Mouse (Mus musculus) kidney, embryonic 15.5 days (tissue): ENCODE measurements around the gene Marco. TPM values are rescaled to one million over a fixed set of nuclear protein-coding genes. Genes with fewer than 3 reads are reported as not detected.

Experiments
- ATAC-seq: fragments of 200-750 bp; cut with Nextera tagmentation; replicated peaks from 2 replicates; pipeline ENCODE4 v1.8.0; 2017; ENCODE audit warnings: moderate TSS enrichment; ENCODE audit not compliant: low FRiP score
- H3K27ac ChIP-seq: fragments of 300-500 bp; sonication (generic); 2 replicates; pipeline ENCODE4 v1.5.1; 2015; ENCODE audit warnings: mild to moderate bottlenecking, inconsistent platforms
- H3K27me3 ChIP-seq: fragments of 300-500 bp; sonication (generic); 2 replicates; pipeline ENCODE4 v1.6.1; 2015; ENCODE audit warnings: inconsistent platforms
- H3K36me3 ChIP-seq: fragments of 300-500 bp; sonication (generic); 2 replicates; pipeline ENCODE4 v1.6.1; 2015; ENCODE audit warnings: inconsistent platforms
- H3K4me1 ChIP-seq: fragments of 300-500 bp; sonication (generic); 2 replicates; pipeline ENCODE4 v1.6.1; 2015; ENCODE audit warnings: inconsistent platforms
- H3K4me2 ChIP-seq: fragments of 300-500 bp; sonication (generic); 2 replicates; pipeline ENCODE4 v1.6.1; 2015; ENCODE audit warnings: moderate library complexity, mild to moderate bottlenecking, inconsistent platforms
- H3K4me3 ChIP-seq: fragments of 300-500 bp; sonication (generic); replicated peaks from 2 replicates; pipeline ENCODE4 v1.5.1; 2015; ENCODE audit warnings: mild to moderate bottlenecking, inconsistent platforms
- H3K9ac ChIP-seq: fragments of 300-500 bp; sonication (generic); 2 replicates; pipeline ENCODE4 v1.6.1; 2015; ENCODE audit warnings: mild to moderate bottlenecking, inconsistent platforms
- H3K9me3 ChIP-seq: fragments of 300-500 bp; sonication (generic); replicated peaks from 2 replicates; pipeline ENCODE4 v1.6.1; 2016; ENCODE audit warnings: inconsistent platforms
- WGBS: fragments of 180-500 bp; shearing (Covaris S2); methylation state at CpG from one replicate; pipeline ENCODE4 v1.1.7; 2015; ENCODE audit warnings: mixed read lengths; 5-methylcytosine and 5-hydroxymethylcytosine counted together
- polyA plus RNA-seq: library from polyadenylated mRNA; unstranded; fragments of >200 nt; fragmentation: Nextera tagmentation; extraction: Ambion mirVana; gene quantifications from 2 replicates; pipeline ENCODE4 v1.2.1, GENCODE M21; 2015

The Marco gene
- polyA plus RNA-seq: 0.41 and 0.90 TPM in 2 replicates

DNA sequence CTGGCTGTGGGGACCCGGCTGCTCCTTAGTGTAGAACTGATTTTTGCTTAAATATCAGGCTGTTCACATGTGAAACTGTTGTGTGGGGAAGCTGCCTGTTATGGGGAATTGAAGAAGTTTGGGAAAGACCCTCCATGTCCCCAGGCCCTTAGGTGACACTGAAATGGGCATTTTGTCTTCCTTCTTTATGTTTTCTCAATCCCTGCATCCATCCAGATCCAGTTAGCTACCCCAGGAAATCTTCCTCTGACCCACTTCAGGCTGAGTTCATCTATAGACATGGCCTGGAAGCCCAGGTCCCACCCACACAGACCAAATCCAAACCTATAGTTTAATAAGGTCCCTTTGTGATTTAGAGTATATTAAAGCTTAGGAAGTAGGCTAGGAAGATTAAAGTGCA, at the start of gene Marco:
TSS of gene Marco (minus strand) at position 101 of the 400 bp plus-strand sequence.
- WGBS: 78% methylated on average over 1 of the region's 1 CpGs
- Histone ChIP-seq H3K4me1 (no peaks in the 10 kb centered on the region), H3K36me3 (no peaks in the 10 kb centered on the region), H3K4me2 (no peak within 1 kb of the TSS), H3K27ac (no peak within 1 kb of the TSS), H3K9me3 (no peaks in the 10 kb centered on the region), H3K27me3 (no peaks in the 10 kb centered on the region), H3K9ac (no peak within 1 kb of the TSS), H3K4me3 (no peak within 1 kb of the TSS)
- ATAC-seq: no peak

- no peak overlapping the region for H3K4me2 ChIP-seq
- no peaks in the 10 kb centered on the region for H3K36me3 ChIP-seq
- no peak overlapping the region for H3K4me3 ChIP-seq
- H3K9me3 ChIP-seq: no peaks in the 10 kb centered on the region
- H3K9ac ChIP-seq: no peak overlapping the region
- no peak overlapping the region for H3K27ac ChIP-seq
- no peak for ATAC-seq
- H3K4me1 ChIP-seq: no peaks in the 10 kb centered on the region
- H3K27me3 ChIP-seq: no peaks in the 10 kb centered on the region
- 57% methylated on average over 7 of the region's 7 CpGs for WGBS
Measured at GRCm38 (mm10) chr1:120539506-120540029, 34.7 kb upstream of the Marco start.

- Histone ChIP-seq H3K4me3 (no peak overlapping the region), H3K36me3 (no peaks in the 10 kb centered on the region), H3K4me1 (no peaks in the 10 kb centered on the region), H3K4me2 (no peak overlapping the region), H3K9me3 (no peaks in the 10 kb centered on the region), H3K27me3 (no peaks in the 10 kb centered on the region), H3K9ac (no peak overlapping the region), H3K27ac (no peak overlapping the region)
- WGBS: 100% methylated on average over 1 of the region's 1 CpGs
- no peak for ATAC-seq
Measured at GRCm38 (mm10) chr1:120536998-120537397, 32.2 kb upstream of the Marco start.

DNA sequence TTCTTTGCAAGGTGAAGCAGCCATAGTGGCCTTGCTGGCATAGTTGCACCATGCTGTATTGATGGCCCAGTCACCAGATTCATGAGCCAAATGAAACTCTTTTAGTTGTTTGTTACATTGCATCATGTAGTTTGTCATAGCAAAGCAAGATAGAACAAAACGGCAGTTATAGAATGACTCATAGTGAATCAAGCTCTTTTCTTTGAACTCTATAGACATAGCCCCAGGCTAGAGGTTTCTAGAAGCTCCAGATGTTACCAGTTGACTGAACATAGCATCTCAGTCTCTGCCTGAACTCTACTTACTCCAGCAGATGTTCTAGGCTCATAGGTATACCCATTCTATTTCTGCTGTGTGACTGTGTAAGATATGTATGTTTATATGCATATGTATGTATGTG, 31.1 kb upstream of the Marco start:
- no peaks in the 10 kb centered on the region for H3K27me3 ChIP-seq
- no peaks in the 10 kb centered on the region for H3K36me3 ChIP-seq
- no peaks in the 10 kb centered on the region for H3K9me3 ChIP-seq
- H3K27ac ChIP-seq: no peak overlapping the region
- H3K4me1 ChIP-seq: no peaks in the 10 kb centered on the region
- H3K9ac ChIP-seq: no peak overlapping the region
- H3K4me3 ChIP-seq: no peak overlapping the region
- WGBS: 86% methylated on average over 1 of the region's 1 CpGs
- H3K4me2 ChIP-seq: no peak overlapping the region
- ATAC-seq: no peak

DNA sequence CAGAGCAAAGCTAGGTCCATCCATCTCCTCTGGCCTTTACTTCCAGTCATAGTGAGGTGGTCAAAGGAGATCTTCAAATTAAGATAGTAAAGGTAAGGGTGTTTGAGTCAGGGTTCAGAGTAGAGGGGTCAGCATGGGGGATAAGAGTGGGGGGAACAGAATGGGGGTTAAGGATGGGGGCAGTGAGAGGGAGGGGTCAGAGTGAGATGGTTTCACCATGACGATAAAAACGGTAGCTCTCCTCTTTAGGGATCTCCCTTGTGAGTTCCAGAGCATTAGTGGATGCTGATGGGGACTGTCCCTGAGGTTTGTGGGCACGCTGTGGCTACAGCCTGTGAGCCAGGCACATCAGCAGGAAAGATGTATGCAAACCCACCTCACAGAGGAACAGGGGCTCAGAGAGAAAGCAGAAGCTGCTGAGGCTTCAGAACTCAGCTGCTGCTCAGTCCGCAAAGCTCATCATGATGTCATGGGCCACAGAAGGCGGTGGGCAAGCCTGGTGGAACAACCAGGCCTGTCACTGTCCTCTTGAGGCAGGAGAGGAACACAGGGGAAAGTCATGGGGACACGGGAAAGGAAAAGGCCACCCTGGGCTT, 27.6 kb upstream of the Marco start:
- no peak for ATAC-seq
- Histone ChIP-seq H3K27me3 (no peaks in the 10 kb centered on the region), H3K4me1 (no peaks in the 10 kb centered on the region), H3K4me2 (no peak overlapping the region), H3K36me3 (no peaks in the 10 kb centered on the region), H3K27ac (no peak overlapping the region), H3K9ac (no peak overlapping the region), H3K4me3 (no peak overlapping the region), H3K9me3 (no peaks in the 10 kb centered on the region)
- WGBS: 75% methylated on average over 6 of the region's 6 CpGs

GRCm38 (mm10) chr1:120531770-120532169, 26.9 kb upstream of the Marco start:
- H3K9ac ChIP-seq: no peak overlapping the region
- no peak for ATAC-seq
- H3K4me3 ChIP-seq: no peak overlapping the region
- no peaks in the 10 kb centered on the region for H3K27me3 ChIP-seq
- 73% methylated on average over 3 of the region's 3 CpGs for WGBS
- H3K9me3 ChIP-seq: no peaks in the 10 kb centered on the region
- H3K4me1 ChIP-seq: no peaks in the 10 kb centered on the region
- H3K4me2 ChIP-seq: no peak overlapping the region
- no peak overlapping the region for H3K27ac ChIP-seq
- no peaks in the 10 kb centered on the region for H3K36me3 ChIP-seq

DNA sequence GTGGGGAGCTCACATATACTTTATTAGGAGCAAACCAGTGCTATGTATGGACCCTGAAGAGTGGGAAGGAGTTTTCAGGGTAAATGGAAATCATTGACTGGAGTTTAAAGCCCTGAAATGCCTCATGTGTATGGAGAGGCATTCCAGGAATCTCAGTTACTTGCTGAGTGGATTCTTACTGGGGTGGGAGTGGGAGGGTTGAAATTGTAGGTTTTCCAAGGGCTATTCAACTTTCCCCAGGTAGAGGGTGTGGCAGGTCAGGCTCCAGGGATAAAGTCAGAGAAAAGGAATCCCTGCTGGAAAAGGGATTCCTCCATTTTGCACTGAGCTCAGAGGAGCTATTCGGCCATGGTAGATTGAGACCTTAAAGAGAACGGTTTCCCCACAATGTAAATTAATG, 25.1 kb upstream of the Marco start:
- ATAC-seq: no peak
- no peaks in the 10 kb centered on the region for H3K36me3 ChIP-seq
- no peak overlapping the region for H3K27ac ChIP-seq
- H3K27me3 ChIP-seq: no peaks in the 10 kb centered on the region
- no peak overlapping the region for H3K4me2 ChIP-seq
- H3K9me3 ChIP-seq: no peaks in the 10 kb centered on the region
- WGBS: 85% methylated on average over 2 of the region's 2 CpGs
- H3K9ac ChIP-seq: no peak overlapping the region
- no peak overlapping the region for H3K4me3 ChIP-seq
- no peaks in the 10 kb centered on the region for H3K4me1 ChIP-seq

DNA sequence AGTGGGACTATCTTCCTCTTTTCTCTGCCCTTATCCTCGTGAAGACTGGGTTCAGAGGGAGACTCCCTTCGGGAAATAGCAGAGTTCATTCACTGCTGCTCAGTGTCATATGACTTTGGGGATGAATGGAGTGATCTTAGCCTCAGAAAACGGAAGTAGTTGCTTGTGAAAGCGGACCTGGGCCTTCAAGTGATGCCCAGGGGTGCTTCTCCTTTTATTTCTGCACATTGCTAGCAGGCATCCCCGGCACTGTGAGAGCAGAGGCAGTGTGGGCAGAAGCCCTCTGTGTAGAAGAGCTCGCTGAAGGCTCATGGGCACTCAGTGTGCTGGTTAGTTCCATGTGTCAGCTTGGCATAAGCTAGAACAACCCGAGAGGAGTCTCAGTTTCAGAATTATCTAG, 12.8 kb upstream of the Marco start:
- Histone ChIP-seq H3K4me2 (no peak overlapping the region), H3K4me1 (no peaks in the 10 kb centered on the region), H3K27me3 (no peaks in the 10 kb centered on the region), H3K36me3 (no peaks in the 10 kb centered on the region), H3K4me3 (no peak overlapping the region), H3K9me3 (no peaks in the 10 kb centered on the region), H3K27ac (no peak overlapping the region), H3K9ac (no peak overlapping the region)
- 77% methylated on average over 7 of the region's 7 CpGs for WGBS
- no peak for ATAC-seq

GRCm38 (mm10) chr1:120510311-120510710, 5.5 kb upstream of the Marco start:
- no peak overlapping the region for H3K27ac ChIP-seq
- 65% methylated on average over 3 of the region's 3 CpGs for WGBS
- no peak overlapping the region for H3K4me3 ChIP-seq
- H3K36me3 ChIP-seq: no peaks in the 10 kb centered on the region
- no peaks in the 10 kb centered on the region for H3K9me3 ChIP-seq
- no peaks in the 10 kb centered on the region for H3K27me3 ChIP-seq
- no peak overlapping the region for H3K4me2 ChIP-seq
- no peaks in the 10 kb centered on the region for H3K4me1 ChIP-seq
- ATAC-seq: no peak
- no peak overlapping the region for H3K9ac ChIP-seq

GRCm38 (mm10) chr1:120508976-120509375, 4.2 kb upstream of the Marco start:
- no peaks in the 10 kb centered on the region for H3K27me3 ChIP-seq
- H3K4me1 ChIP-seq: no peaks in the 10 kb centered on the region
- ATAC-seq: no peak
- H3K4me3 ChIP-seq: no peak overlapping the region
- no peak overlapping the region for H3K27ac ChIP-seq
- H3K36me3 ChIP-seq: no peaks in the 10 kb centered on the region
- H3K9me3 ChIP-seq: no peaks in the 10 kb centered on the region
- no peak overlapping the region for H3K4me2 ChIP-seq
- no peak overlapping the region for H3K9ac ChIP-seq
- 84% methylated on average over 4 of the region's 4 CpGs for WGBS

DNA sequence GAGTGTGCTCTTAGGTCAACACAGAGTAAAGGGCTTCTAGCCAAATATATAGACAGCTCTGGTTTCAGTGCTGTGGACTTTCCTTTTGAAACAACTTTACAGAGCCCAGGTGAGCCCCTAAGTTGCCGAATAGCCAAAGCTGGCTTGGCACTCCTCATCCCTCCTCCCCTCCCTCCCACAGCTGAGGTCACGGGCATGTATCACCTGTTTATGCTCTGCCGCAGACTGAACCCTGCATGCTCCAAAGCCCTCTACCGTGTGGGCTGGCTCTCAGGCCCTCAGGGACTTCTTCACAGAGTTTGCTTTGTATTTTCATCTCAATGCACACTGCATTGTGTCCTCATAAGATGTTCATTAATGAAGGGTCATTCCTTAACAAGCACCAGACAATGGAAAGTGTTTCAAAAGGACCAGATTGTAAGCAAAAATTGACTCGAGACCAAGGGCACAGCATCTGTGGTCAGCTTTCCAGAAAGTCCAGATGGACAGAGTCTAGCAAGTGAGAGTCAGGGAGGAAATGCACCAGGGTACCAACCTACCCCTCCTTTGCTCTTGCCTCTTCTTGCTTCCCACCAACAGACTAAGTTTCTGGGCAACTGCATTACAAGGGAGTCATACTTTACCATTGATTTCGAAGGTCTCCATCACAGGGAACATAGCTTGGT, 646 bp downstream of the Marco start:
- no peaks in the 10 kb centered on the region for H3K9me3 ChIP-seq
- WGBS: 45% methylated on average over 6 of the region's 6 CpGs
- H3K27ac ChIP-seq: no peak overlapping the region
- no peaks in the 10 kb centered on the region for H3K36me3 ChIP-seq
- H3K4me3 ChIP-seq: no peak overlapping the region
- no peaks in the 10 kb centered on the region for H3K4me1 ChIP-seq
- no peak overlapping the region for H3K4me2 ChIP-seq
- H3K9ac ChIP-seq: no peak overlapping the region
- no peaks in the 10 kb centered on the region for H3K27me3 ChIP-seq
- ATAC-seq: no peak

GRCm38 (mm10) chr1:120501496-120501895, 3.3 kb downstream of the Marco start:
- Histone ChIP-seq H3K4me1 (no peaks in the 10 kb centered on the region), H3K36me3 (no peaks in the 10 kb centered on the region), H3K4me3 (no peak overlapping the region), H3K9ac (no peak overlapping the region), H3K27ac (no peak overlapping the region), H3K9me3 (no peaks in the 10 kb centered on the region), H3K27me3 (no peaks in the 10 kb centered on the region), H3K4me2 (no peak overlapping the region)
- 39% methylated on average over 4 of the region's 4 CpGs for WGBS
- ATAC-seq: no peak

DNA sequence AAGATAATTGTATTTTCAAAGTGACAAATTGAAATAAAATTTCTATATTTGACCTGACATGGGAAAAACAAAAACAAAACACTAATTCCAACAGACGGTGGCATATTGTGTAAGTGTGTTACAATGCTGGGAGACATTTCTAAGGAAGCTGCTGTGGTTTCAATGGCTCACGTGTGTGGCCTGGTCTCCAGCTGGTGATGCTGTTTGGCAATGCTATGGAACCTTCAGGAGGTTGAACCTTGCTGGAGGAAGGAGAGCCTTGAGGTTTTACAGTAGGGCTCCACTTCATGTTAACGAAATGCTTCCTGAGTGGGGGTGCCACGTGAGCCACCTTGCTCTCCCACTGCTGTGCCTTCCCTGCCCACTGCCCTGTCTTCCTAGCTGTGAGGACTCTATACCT, 6.8 kb downstream of the Marco start:
- Histone ChIP-seq H3K4me3 (no peak overlapping the region), H3K27ac (no peak overlapping the region), H3K9me3 (no peaks in the 10 kb centered on the region), H3K27me3 (no peaks in the 10 kb centered on the region), H3K4me2 (no peak overlapping the region), H3K36me3 (no peaks in the 10 kb centered on the region), H3K4me1 (no peaks in the 10 kb centered on the region), H3K9ac (no peak overlapping the region)
- 71% methylated on average over 4 of the region's 4 CpGs for WGBS
- ATAC-seq: no peak
